Mouse (Mus musculus): ENCODE measurements around the gene Ano6. TPM values are rescaled to one million over a fixed set of nuclear protein-coding genes. Genes with fewer than 3 reads are reported as not detected.

The Ano6 gene
- polyA plus RNA-seq, 1 experiment from 2014 or later = 44.6 TPM

GRCm38 (mm10) chr15:95929087-95929486 lies 138.4 kb downstream of the Ano6 start:
- no peaks in the 10 kb centered on the region for H3K9me3 ChIP-seq (replicated peaks)

GRCm38 (mm10) chr15:95931013-95931775 lies 140.6 kb downstream of the Ano6 start:
- 70% methylated on average over 16 of the region's 16 CpGs for WGBS
- Histone ChIP-seq H3K4me1 (peaks cover 8% of the 10 kb centered on the region; the same call in 1 of the 2 replicates), H3K36me3 (peaks cover 47% of the 10 kb centered on the region), H3K27ac (no peak overlapping the region), H3K9me3 (replicated peaks) (no peaks in the 10 kb centered on the region), H3K27me3 (ENCODE audit: low read depth, poor library complexity, severe bottlenecking) (no peaks in the 10 kb centered on the region), H3K4me3 (no peak overlapping the region)
- DNase-seq (ENCODE audit: low spot score) = no peak

More at GRCm38 (mm10) chr15:95929087-95929486, 138.4 kb downstream of the Ano6 start:
- WGBS = 90% methylated on average over 6 of the region's 6 CpGs
- Histone ChIP-seq H3K4me1 (peaks cover 11% of the 10 kb centered on the region), H3K36me3 (peaks cover 47% of the 10 kb centered on the region), H3K27me3 (ENCODE audit: low read depth, poor library complexity, severe bottlenecking) (no peaks in the 10 kb centered on the region), H3K4me3 (no peak overlapping the region), H3K27ac (no peak overlapping the region)
- no peak for DNase-seq (ENCODE audit: low spot score)

DNA sequence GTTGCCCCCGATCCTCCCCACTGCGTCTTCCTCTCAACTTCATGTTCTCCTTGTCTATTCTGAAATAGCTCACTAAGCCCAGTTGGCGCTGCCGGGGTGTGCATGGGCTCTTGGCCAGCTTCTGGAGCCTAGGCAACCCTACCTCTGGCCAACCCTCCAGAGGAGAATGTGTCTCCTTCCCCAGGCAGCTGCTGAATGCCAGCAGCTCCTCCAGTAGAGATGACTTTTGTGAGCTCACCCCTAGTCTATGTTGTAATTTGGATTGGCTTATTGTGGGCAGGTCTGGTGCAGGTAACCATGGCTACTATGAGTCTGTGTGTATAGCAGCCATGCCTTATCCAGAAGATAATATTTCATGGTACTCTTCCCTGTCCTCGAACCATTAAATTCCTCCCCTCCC lies 141.7 kb downstream of the Ano6 start:
- peaks cover 47% of the 10 kb centered on the region for H3K36me3 ChIP-seq
- no peak overlapping the region for H3K27ac ChIP-seq
- WGBS = 95% methylated on average over 5 of the region's 5 CpGs
- H3K9me3 ChIP-seq (replicated peaks) = no peaks in the 10 kb centered on the region
- no peak for DNase-seq (ENCODE audit: low spot score)
- H3K27me3 ChIP-seq (ENCODE audit: low read depth, poor library complexity, severe bottlenecking) = no peaks in the 10 kb centered on the region
- H3K4me1 ChIP-seq = peaks cover 5% of the 10 kb centered on the region; the same call in 1 of the 2 replicates
- H3K4me3 ChIP-seq = no peak overlapping the region

DNA sequence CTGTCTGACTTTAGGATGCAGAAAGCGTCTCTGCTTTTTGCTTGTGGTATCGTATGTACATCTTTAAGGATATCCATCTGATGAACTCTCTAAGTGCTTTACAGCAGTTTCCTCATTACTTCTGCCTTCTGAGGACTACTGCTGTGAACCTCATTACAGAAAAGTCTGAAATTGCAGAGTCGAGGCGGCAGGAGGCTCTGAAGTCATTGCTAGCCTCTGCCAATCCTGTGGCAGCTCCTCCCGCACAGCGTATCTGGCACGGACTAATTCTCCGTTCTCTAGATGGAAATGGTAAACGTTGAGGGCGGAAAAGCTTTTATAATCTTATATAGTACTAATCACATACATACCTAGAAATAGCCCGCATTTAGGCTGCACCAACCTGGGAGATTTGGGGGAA lies 144.5 kb downstream of the Ano6 start:
- Histone ChIP-seq H3K9me3 (replicated peaks) (no peaks in the 10 kb centered on the region), H3K27me3 (ENCODE audit: low read depth, poor library complexity, severe bottlenecking) (no peaks in the 10 kb centered on the region), H3K27ac (no peak overlapping the region), H3K4me1 (peaks cover 5% of the 10 kb centered on the region; the same call in 1 of the 2 replicates), H3K4me3 (no peak overlapping the region), H3K36me3 (peaks cover 47% of the 10 kb centered on the region)
- no peak for DNase-seq (ENCODE audit: low spot score)
- 80% methylated on average over 11 of the region's 11 CpGs for WGBS

DNA sequence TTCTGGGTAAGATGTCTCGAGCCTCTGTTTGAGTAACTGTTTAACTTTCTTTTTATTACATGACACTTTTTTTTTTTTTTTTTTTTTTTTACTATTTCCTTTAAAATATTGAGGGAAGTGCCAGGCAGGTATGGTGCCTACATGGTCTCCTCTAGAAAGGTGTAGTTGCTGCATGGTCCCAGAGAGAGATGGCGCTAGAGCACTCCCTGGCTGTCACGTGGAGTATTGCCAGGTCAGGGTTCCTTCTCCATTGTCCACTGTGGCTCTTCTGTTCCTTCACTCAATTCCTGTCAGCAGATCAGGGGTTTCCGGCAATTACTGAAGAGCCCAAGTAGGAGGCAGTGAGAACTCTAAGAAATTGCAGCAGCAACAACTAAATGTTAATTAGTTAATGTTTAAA lies 152.8 kb downstream of the Ano6 start:
- H3K4me3 ChIP-seq = no peak overlapping the region
- 65% methylated on average over 4 of the region's 4 CpGs for WGBS
- H3K36me3 ChIP-seq = peaks cover 50% of the 10 kb centered on the region
- DNase-seq (ENCODE audit: low spot score) = no peak
- no peaks in the 10 kb centered on the region for H3K4me1 ChIP-seq
- H3K27me3 ChIP-seq (ENCODE audit: low read depth, poor library complexity, severe bottlenecking) = no peaks in the 10 kb centered on the region
- no peaks in the 10 kb centered on the region for H3K9me3 ChIP-seq (replicated peaks)
- H3K27ac ChIP-seq = no peak overlapping the region

DNA sequence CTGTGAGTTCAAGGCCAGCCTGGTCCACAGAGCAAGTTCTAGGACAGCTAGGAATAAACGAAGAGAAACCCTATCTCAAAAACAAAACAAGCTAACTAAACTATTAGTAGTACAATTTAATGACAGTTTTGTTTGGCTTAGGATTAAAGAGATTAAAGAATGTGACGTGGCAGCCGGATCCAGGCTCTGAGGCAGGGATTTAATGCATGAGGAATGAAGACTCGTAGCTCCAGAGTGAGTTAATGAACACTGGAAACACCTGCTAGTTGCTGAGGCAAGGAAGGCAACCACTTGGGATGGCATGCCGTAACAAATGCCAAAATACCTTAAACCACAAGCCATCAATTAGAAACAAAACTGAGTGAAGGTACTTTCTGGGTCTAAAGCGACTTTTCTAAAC lies 153.7 kb downstream of the Ano6 start:
- no peak for DNase-seq (ENCODE audit: low spot score)
- WGBS = 78% methylated on average over 6 of the region's 6 CpGs
- H3K36me3 ChIP-seq = peaks cover 48% of the 10 kb centered on the region

GRCm38 (mm10) chr15:95945951-95946708 lies 155.5 kb downstream of the Ano6 start:
- no peaks in the 10 kb centered on the region for H3K4me1 ChIP-seq
- 80% methylated on average over 11 of the region's 11 CpGs for WGBS
- no peak overlapping the region for H3K27ac ChIP-seq
- peaks cover 56% of the 10 kb centered on the region for H3K36me3 ChIP-seq
- H3K9me3 ChIP-seq (replicated peaks) = no peaks in the 10 kb centered on the region
- no peak for DNase-seq (ENCODE audit: low spot score)
- H3K4me3 ChIP-seq = no peak overlapping the region
- H3K27me3 ChIP-seq (ENCODE audit: low read depth, poor library complexity, severe bottlenecking) = no peaks in the 10 kb centered on the region

More for the DNA sequence above, 153.7 kb downstream of the Ano6 start:
- no peak overlapping the region for H3K4me3 ChIP-seq
- H3K27me3 ChIP-seq (ENCODE audit: low read depth, poor library complexity, severe bottlenecking) = no peaks in the 10 kb centered on the region
- H3K27ac ChIP-seq = no peak overlapping the region
- no peaks in the 10 kb centered on the region for H3K4me1 ChIP-seq
- H3K9me3 ChIP-seq (replicated peaks) = no peaks in the 10 kb centered on the region

DNA sequence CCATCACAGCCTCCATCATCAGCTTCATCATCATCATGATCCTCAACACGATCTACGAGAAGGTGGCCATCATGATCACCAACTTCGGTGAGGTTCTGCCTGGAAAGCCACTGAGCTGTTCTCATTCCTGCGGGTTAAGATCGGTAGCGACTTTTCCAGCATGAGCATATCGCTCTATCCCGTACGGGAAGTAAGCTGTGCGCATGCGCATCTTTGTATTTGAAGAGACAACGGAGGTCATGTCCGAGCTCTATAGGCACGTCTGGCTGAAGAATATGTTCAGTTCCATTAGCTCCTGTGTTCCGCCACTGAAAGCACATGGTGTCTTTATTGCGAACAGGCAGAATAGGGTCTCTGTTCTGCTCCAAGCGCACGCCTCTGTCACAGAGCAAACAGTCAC lies 157.8 kb downstream of the Ano6 start:
- Histone ChIP-seq H3K4me1 (no peaks in the 10 kb centered on the region), H3K4me3 (no peak overlapping the region), H3K27me3 (ENCODE audit: low read depth, poor library complexity, severe bottlenecking) (no peaks in the 10 kb centered on the region), H3K9me3 (replicated peaks) (no peaks in the 10 kb centered on the region), H3K36me3 (peaks cover 54% of the 10 kb centered on the region), H3K27ac (no peak overlapping the region)
- WGBS = 96% methylated on average over 18 of the region's 18 CpGs
- no peak for DNase-seq (ENCODE audit: low spot score)

DNA sequence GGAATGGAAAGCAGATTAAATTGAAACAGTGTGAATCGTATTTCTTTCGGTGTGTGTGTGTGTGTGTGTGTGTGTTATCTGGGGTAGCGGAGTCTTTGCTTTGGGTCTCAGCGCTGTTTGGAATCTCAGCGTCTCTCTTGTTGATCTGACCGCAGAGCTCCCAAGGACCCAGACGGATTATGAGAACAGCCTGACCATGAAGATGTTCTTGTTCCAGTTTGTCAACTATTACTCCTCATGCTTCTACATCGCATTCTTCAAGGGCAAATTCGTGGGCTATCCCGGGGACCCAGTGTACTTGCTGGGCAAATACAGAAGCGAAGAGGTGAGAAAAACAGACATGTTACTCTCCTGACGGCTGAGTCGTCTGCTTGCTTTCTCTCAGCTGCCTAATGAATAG lies 158.7 kb downstream of the Ano6 start:
- Histone ChIP-seq H3K4me1 (no peaks in the 10 kb centered on the region), H3K9me3 (replicated peaks) (no peaks in the 10 kb centered on the region), H3K27ac (no peak overlapping the region), H3K36me3 (peaks cover 54% of the 10 kb centered on the region), H3K27me3 (ENCODE audit: low read depth, poor library complexity, severe bottlenecking) (no peaks in the 10 kb centered on the region), H3K4me3 (no peak overlapping the region)
- 97% methylated on average over 13 of the region's 13 CpGs for WGBS
- DNase-seq (ENCODE audit: low spot score) = no peak

DNA sequence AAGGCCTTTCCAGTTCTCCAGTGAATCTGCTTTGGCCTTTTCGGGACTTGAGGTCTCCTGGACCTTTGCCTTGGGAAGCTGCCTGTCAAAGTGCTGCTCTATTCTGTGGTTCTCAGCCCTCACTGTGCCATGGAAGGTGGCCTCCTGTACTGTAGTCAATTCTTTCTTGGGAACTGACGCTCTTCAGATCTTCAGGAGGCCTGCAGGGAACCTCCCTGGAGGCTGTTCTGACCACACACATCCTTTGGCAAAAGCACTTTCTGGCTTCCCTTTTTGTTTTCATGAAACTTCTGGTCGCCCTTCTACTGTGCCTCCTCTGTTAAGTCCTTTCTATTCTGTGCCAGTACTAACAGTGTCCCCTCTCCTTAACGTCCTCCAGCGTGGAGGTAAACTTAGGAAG lies 160.9 kb downstream of the Ano6 start:
- Histone ChIP-seq H3K4me3 (no peak overlapping the region), H3K27ac (no peak overlapping the region), H3K4me1 (no peaks in the 10 kb centered on the region), H3K9me3 (replicated peaks) (no peaks in the 10 kb centered on the region), H3K36me3 (peaks cover 71% of the 10 kb centered on the region), H3K27me3 (ENCODE audit: low read depth, poor library complexity, severe bottlenecking) (no peaks in the 10 kb centered on the region)
- WGBS = 81% methylated on average over 5 of the region's 5 CpGs
- DNase-seq (ENCODE audit: low spot score) = no peak

DNA sequence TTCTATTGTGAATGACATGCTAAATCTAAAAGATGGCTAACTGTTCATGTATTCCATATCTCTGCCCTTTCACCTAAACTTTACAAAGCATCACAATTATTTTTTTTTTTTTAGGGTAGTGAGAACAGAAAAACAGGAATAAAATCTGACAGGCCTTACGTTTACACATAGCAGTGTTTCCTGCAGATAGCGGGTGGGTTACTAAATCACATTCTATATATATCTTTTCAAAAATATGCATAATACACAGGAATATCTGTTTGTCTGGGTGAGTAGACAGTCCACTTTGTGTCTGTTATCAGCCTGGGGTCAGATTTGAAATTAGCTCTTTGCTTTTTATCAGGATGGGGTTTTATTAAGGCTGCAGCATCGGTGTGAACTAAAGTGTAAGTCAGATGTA lies 166.0 kb downstream of the Ano6 start:
- Histone ChIP-seq H3K27ac (no peak overlapping the region), H3K36me3 (peaks cover 49% of the 10 kb centered on the region), H3K4me1 (no peaks in the 10 kb centered on the region), H3K4me3 (no peak overlapping the region), H3K27me3 (ENCODE audit: low read depth, poor library complexity, severe bottlenecking) (no peaks in the 10 kb centered on the region), H3K9me3 (replicated peaks) (no peaks in the 10 kb centered on the region)
- WGBS = 95% methylated on average over 3 of the region's 3 CpGs
- no peak for DNase-seq (ENCODE audit: low spot score)

GRCm38 (mm10) chr15:95962411-95963123 lies 171.9 kb downstream of the Ano6 start:
- Histone ChIP-seq H3K27ac (no peak overlapping the region), H3K36me3 (peaks cover 29% of the 10 kb centered on the region), H3K4me1 (peaks cover 14% of the 10 kb centered on the region; the same call in 1 of the 2 replicates), H3K27me3 (ENCODE audit: low read depth, poor library complexity, severe bottlenecking) (no peaks in the 10 kb centered on the region), H3K4me3 (no peak overlapping the region), H3K9me3 (replicated peaks) (no peaks in the 10 kb centered on the region)
- no peak for DNase-seq (ENCODE audit: low spot score)
- WGBS = 89% methylated on average over 3 of the region's 3 CpGs

GRCm38 (mm10) chr15:95963124-95963482 lies 172.5 kb downstream of the Ano6 start:
- DNase-seq (ENCODE audit: low spot score) = no peak
- Histone ChIP-seq H3K27me3 (ENCODE audit: low read depth, poor library complexity, severe bottlenecking) (no peaks in the 10 kb centered on the region), H3K27ac (no peak overlapping the region; the same call in 1 of the 2 replicates), H3K4me1 (peaks cover 14% of the 10 kb centered on the region; the same call in 1 of the 2 replicates), H3K4me3 (no peak overlapping the region), H3K36me3 (peaks cover 30% of the 10 kb centered on the region), H3K9me3 (replicated peaks) (no peaks in the 10 kb centered on the region)
- 75% methylated on average over 10 of the region's 10 CpGs for WGBS
